Mouse (Mus musculus): ENCODE data around the gene Agt. TPM values are rescaled to one million over a fixed set of nuclear protein-coding genes. Genes with fewer than 3 reads are reported as not detected.

Agt gene
- total RNA-seq (2023), result not detected

DNA sequence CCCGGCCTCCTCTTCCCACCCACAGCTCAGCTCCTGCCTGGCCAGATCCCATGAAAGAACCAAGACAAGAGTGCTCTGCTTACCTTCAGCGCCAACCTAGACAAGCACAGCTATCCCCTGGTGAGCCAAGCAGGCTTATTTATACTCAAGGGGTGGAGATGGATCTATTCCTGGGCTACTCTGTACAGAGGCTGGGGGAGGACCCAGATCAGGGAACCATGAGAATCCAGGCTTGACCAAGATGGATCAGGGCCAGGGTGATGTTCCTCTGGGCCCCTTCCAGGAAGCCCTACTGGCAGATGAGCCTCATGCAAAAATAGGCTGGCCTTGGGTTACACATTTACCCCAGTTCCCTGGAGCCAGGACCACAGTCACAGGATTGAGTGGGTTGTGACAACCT is at the start of gene Agt:
TSS of gene Agt (minus strand) at position 114 of the 400 bp plus-strand sequence.

DNA sequence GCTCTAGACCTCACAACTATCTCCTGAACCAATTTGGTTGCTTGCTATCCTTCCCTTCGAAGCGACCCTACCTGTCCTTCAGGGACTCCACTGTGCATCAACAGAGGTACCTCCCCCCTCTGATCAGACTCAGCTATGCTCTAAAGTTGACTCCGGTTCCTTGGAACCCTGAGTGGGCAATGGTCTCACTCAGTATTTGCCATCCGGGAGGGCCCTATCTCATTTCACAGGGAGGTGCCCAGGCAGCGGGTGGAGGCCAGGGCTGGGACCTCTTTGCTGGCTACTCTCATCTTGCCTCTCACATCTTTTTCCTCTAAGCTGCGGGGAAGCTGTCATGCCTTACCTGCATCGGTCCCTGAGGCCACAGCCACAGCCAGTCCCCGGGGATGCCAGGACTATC is 6.3 kb upstream of the Agt start, which contains the start of gene Capn9:
TSS of gene Capn9 (plus strand) at position 301 of the 400 bp plus-strand sequence.

GRCm38 (mm10) chr8:124520249-124521080 is 49.0 kb downstream of the Agt start, which contains the start of gene Cog2:
Gene Cog2, plus strand, starts transcription at chr8:124520767.

Other genes starting within 250 kb of the Agt start
- gene Pgbd5, start 130.0 kb downstream of the Agt start, total RNA-seq (2023), result not detected
- gene Cog2, start 48.9 kb downstream of the Agt start, total RNA-seq (2023), result 44.8 TPM
- gene Capn9, start 6.4 kb upstream of the Agt start, total RNA-seq (2023), result not detected
- gene 2310022B05Rik, start 93.7 kb upstream of the Agt start, total RNA-seq (2023), result 8.4 TPM
- gene Ttc13, start 152.3 kb upstream of the Agt start, total RNA-seq (2023), result 237 TPM
- 36.2 TPM for gene Arv1, start 152.4 kb upstream of the Agt start, total RNA-seq (2023)
- gene Fam89a, start 182.1 kb upstream of the Agt start, total RNA-seq (2023), result 0.59 TPM
- gene Trim67, start 223.4 kb upstream of the Agt start, total RNA-seq (2023), result not detected